Mouse (Mus musculus) gastrocnemius, adult 8-10 months (tissue): ENCODE data around the gene Fam120b. TPM values are rescaled to one million over a fixed set of nuclear protein-coding genes. Genes with fewer than 3 reads are reported as not detected.

Experiments used
- DNase-seq, 2 experiments: peaks; one replicate each; pipeline ENCODE4 v3.0.0; 2022; ENCODE audit warnings: low spot score in 2 of 2
- total RNA-seq, 4 experiments: library from RNA; stranded (reverse); gene quantifications; 2 replicates each; pipeline ENCODE4 v1.2.4; 2022

Fam120b gene
- total RNA-seq, result 10 to 100 TPM in 3 of 4 experiments, 1 to 10 TPM in 1; 9.5 to 12.1 (median 10.5) TPM

DNA sequence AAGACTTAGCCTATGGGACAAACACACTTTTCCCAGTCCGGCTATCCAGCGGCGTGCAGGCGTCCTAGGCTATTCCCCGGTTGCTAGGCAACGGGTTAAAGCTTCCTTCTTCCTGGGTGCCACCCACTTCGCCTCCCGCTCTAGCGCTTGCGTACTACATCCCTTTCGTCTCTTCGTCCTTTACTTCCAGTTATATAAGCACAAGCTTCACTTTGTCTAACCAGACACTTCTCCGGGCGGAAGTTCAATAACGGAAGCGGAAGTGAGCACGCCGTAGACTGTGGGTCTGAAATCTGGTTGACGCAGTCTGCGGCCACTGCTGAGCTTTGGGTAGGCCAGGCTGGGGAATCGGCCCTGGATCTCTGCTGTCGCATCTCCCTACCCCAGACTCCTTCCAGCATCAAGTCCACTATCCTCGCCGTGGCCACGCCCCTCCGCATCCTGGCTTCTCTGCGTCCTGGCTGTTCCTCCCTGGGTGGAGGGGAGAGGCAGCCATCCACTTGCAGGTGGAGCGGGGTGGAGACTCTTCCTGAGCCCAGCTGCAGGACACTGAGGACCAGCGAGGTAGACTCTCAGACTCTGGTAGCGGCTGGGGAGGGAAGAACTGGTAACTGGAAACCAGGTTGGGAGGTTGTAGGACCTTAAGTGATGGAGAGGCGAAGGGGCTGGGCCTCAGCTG lies at the start of gene Fam120b:
Gene Fam120b (plus strand): TSS at position 206 of the 679 bp plus-strand sequence.
- peak; percentile 75 to 90 for DNase-seq

DNA sequence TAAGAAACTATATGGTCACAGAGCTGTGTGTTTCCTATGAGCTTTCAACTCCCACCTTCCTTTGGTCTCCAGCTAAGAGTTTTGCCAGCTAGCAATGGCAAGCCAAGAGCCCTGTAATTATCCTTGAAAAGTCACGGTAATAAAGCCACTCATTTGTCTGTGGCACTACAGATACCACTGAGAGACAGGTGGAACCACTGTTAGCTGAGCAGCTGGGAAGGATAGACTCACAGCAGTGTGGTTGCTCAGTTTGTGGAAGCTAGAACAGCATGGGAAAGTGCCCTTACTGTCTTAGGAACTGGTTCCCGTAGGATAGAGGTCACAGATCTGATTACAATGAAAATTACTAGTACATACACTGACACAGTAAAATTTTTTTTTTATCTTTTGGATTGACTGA lies 45.9 kb upstream of the Fam120b start:
- DNase-seq, result no peak

DNA sequence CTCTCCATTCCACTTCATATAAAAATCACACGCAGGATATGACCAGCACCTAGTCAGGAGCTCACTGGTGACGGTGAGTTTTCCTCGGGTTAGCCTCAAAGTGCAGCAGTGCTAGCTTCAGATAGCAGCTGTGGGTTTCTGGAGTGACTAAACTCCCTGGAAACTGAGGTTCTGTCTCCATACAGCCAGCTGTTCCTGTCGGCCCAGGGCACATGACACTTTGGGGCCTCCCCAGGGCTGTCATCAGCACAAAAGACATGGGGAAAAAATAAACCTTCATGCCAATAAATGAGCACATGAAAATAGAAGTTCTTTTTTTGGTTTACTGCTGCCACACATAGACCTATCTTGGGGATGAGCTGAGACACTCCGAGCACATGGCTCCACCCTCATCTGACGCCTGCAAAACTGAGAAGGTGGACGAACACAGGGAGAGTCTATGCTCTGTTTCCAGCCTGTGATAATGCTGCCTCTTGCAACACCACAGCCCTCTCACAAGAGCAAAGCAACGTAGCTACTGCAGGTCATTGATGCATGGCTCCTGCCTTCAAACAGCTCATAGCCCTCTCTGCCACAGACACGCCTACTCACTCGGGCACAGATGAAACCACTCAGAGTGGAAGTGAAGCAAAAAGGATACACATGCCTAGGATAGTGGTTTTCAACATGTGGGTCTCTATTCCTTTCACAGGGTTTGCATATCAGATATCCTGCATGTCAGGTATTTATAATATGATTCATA lies 43.0 kb upstream of the Fam120b start:
- no peak for DNase-seq

DNA sequence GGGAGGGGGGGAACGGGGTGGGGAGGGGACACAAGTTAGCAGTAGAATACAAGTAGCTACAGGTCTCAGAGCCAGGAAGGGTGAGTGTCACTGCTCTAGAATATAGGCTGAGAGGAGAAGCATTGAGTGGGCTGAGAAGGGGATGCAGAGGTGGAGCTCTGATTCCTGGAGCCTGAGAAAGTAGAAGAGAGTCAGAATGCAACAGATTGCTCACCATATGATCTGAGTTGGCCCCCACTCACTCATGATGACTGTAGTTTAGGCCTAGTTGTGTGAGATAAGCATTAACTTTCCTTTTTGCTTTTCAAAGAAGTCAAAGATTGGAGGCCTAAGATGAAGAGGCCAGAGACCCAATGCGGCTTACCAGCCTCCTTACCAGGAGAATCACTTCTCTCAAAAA lies 42.0 kb upstream of the Fam120b start:
- no peak for DNase-seq

DNA sequence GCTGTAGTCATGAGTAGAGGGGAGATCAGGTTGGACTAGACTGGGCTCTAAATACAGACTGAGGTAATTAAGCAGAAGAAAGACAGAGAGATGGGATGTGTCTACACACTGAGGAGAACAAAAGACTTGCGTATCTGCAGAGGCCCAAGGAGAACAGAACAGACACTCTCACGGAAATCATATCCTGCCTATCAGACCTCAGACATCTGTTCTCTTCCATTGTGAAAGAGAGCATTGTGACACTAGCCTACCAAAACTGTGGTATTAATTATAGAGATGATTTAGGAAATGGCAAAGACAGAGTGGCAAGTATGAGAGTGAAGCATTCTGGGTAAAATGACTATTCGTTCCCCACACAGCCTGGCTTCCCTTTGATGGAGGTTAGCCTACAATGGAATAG lies 40.9 kb upstream of the Fam120b start:
- DNase-seq, result no peak

DNA sequence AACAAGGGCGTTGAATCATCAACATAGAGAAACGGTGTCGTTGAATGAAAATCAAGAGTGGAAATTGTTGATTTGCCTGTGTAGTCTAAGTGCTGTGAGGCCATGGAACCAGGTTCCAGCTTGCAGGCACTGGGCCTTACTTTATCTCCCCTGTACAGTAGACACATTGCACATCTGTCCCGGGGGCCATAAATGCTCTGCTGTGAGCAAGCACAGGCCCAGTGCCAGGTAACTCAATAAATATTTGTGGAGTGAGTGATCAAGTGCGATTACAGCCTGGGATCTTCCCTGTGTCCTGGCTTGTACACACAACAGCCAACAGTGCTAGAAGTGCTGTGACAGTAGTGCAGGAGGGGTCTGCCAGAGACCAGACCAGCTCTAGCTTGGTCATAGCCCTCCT lies 39.5 kb upstream of the Fam120b start:
- no peak for DNase-seq

DNA sequence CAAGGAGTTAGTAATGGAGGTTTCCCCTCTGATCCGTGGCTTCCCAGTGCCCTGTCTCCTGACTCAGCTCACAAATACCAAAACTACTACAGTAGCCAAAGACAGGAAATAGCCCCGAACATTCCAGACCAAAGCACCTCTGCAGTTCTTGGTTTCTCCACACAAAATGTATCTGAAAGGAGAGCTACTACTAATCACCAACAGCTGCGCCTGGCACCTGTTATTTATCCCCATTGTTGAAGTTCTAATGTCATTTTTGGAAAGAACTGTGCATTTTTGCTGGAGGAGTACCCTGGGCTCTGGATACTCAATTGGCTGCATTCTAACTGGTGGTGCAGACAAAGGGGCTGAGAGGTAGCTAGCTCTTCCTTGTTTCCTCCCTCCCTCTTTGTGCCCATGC lies 38.9 kb upstream of the Fam120b start:
- no peak for DNase-seq

DNA sequence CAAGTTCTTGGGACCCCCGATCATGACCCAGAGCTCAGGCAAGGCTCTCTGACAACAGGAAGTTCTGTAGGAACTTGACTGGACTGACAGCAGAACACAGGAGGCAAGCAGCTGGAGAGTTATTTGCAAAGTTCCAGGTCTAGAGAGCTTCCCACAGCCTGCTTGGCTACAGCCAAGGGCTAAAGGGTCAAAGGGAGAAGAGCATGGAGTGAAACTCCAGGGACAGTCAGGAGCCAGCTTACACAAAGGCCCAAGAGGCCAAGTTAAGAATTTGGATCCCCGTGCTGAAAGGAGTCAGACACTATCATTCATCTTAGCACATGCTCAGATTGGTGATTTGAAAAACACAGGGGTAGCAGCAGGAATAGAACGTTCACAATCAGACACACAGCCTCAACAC lies 32.3 kb upstream of the Fam120b start:
- DNase-seq, result no peak

DNA sequence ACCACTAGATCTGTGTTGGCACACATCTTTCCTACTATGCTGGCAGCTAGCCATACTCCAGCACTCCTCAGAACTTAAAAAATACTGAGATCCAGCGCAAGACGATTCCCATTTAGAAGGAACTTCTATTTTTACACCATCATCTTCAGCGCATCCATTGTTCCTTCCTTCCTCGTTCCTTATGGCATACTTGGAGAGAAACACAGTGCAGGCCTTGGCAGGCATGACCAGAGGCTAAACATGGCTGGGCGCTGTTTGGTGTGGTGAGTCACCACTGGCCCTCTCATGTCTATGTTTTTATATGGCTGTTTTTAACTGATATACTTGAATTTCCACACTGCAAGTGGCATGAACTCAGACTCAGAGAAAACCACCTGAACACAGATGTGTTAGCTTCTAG lies 30.4 kb upstream of the Fam120b start:
- peak in 1 of 2 experiments; percentile 10 for DNase-seq

DNA sequence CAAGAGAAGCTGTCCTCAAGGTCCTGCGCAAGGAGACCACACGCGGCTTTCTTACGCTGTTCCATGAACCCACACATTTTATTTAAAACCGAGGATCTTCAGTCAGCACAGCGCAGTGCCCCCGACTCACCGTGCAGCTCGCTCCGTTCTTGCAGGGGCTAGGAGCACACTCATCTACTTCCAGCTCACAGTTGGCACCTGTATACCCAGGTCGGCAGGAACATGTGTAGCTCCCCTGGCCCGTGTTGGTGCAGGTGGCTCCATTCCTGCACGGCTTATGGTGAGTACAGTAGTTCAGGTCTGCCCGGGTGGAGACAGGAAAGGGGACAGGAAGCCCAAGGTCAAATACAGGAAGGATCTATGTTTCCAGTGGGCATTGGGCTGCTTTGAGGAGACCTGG lies 25.6 kb upstream of the Fam120b start:
- DNase-seq, result no peak

DNA sequence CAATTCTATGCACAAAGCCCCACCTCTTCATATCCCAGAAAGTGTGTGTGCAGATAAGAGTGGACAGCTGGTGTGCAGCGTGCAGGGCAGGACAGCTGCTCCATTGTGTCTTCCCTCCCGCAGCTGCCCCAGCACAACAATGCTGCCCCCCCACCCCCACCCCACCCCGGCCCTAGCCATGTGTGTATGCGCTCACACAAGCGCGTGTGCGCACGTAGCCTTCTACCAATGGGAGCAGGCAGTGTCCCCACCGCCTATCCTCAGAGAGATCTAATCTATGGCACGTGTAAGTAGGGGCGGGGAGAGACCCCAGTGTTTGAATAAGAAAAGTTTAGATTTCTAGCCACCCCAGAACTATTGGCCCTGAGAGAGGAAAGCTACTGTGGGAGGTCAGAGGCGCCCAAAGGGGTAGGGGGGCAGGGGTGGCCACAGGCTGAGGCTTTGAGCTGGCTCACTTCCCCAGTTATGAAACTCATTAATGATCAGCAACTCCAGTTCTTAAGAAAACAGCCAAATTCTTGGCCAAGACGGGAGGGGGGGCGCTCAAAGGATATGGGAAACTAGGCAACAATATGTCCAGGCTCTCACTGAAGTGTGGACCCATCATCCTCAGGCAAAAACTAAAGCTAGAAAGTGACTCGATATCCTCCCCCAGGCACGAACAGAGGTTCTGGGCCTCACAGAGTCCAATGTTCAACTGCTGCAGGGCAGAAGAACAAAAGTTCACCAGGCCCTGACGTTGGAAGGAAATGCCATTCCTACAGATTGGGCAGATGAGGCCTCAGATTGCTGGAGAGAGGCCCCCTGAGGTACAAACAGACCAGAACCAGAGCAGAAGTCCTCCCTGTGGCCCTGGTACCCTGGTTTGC lies 23.8 kb upstream of the Fam120b start:
- no peak for DNase-seq

DNA sequence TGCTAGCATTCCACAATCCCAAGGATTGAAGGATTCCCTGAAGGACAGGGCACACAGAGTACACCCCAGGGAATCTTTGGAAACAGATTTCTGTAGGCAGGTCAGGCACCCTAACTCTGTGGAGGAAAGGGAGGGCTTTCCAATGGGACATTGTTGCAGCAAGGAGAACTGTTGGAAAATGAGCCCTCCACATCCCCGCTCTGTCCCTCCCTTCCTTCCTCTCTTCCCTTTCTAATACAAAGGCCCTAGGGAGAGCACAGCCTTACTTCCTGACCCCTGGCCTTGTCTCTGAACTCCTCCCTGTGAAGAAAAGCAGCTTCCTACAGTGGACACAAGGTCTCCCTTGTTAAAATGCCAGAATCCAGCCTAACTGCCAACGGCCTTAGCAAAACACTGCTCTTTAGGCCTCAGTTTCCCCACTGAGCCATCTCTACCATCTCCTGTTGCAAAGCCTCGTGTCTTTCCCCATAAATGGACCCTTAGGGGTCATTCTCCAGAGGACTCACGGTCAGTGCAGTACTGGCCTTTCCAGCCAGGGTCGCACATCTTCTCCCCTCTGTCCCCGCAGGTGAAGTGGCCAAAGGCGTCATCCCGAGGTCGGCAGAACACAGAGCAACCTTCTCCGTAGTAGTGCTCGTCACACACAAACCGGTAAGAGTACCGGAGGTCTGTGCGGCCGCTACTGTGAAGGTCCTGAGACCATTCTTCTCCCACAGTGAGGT lies 22.9 kb upstream of the Fam120b start:
- DNase-seq, result no peak

DNA sequence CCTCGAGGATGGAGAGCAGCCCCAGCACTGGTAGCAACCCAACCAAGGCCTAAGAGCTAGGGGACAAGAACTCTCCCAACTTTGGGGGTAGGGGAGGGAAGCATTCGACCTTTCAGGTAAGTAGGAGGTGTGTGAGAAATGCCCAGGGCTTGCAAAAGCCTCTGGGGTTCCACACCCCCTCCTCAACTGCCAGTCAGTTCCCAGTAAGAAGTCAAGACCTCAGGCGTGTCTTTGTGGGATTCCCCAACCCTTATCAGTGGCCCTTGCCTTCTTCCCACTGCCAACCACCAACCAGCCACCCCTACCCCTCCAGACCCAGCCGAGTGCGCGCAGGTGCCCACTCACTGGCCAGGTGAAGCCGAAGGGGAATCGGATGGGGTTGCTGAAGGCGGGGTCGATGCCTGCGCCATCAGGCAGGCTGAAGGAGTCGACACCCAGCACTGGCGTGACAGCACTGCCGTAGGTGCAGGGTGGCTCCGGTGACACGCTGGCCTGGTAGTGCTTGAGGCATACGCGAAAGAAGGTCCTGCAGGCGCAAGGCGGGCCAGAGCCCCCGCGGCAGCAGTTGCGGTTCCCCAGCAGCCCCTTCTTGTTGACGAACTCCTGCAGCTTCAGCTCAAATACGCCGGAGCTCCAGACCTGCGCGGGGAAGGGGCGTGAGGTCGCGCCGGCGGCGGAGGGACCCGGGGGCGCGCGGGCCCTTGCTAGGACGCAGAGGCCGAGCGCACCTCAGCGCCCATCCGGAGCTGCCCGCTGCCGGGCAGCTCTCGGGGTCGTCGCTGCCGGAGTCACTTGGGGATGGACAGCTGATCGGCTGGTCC lies 21.5 kb upstream of the Fam120b start:
- DNase-seq, result peak in 1 of 2 experiments; percentile 7

DNA sequence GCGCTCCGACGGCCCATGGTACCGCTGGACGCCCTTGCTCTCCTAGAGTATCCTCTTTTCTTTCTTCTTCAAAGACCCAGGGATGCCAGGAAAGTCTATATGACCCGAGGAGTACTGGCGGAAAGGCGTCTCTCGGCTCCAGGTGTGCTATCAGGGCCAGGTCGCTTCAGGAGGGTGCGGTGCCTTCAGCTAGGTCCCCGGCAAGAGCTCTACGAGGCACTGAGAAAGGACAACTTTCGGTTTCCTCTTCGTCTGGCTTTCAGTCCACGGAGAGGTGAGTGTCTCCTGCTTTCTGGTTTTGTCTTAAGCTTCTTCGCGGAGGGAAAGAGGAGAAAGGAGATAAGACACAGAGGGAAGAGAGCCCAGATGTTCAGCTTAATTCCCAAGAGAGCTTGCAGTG lies 20.8 kb upstream of the Fam120b start:
- no peak for DNase-seq

DNA sequence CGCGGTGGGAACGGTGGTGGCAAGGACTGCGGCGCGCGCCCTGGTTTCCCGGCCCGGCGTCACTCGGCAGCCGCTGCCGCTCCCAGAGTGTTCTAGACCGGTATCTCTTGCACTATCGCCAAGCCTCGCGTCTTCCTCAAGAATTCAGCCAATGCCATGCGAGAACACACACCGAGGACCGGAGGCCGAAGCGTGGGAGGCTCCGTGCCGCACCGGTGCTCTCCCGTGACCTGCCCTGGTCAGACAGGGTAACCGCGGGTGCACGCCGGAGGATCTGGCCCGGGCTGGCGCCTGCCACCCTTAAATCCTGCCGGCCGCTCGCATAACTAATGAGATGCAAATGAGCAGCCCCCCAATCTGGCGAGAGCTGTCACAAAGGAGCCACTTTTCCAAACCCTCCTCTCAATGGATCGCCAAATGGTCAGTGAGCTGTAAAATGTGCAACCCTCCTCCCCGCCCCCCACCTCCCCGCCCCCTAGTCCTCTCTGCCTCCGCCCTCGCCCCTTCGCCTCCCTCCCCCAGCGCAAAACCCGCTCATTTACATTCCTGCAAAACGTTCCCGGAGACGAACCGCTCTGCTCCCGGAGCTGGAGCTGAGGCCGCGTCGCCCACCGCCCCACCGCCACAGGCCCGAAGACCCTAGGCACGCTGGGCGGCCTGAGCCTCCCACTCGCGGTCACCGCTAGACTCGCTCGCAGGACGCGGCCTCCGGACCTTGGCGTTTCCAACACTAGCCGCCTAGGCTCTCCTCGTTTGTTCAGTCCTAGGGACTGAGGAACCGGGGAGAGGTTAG lies 20.1 kb upstream of the Fam120b start:
- peak; percentile 29 to 50 for DNase-seq

DNA sequence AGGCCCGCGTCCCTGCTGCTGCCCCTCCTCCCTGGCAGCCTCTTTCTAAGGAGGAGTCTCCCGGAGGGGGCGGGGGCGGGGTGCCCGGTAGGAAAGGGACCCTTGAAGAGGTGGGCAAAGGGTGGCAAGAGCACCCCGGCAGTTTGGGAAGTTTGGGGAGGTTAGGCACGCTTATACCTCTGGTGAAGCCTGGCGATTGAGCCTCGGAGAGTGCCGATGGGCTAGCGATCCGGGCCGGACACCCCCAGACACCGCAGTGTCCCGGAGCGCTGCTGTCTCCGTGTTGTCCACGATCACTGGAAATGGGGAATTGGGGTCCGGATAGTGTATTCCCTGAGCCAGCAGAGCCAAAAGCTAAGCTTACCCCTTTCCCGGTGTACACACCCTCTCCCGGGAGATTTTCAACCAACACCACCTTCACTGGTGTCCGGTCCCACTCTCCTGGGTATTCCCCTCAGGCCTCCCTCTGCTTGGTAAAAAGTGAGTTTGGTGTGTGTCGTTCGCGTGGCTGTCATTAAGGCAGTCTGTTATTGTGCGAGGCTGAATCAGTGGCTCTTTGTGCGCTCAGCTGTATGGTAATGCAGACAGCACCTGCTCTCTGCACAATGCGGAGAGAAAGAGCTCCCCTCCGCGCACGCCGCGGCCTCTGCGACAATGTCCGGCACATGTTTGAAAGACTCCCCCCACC lies 19.4 kb upstream of the Fam120b start, which contains the start of gene Dll1:
Gene Dll1 (minus strand): TSS at position 379 of the 688 bp plus-strand sequence.
- peak in 1 of 2 experiments; percentile 4 for DNase-seq

DNA sequence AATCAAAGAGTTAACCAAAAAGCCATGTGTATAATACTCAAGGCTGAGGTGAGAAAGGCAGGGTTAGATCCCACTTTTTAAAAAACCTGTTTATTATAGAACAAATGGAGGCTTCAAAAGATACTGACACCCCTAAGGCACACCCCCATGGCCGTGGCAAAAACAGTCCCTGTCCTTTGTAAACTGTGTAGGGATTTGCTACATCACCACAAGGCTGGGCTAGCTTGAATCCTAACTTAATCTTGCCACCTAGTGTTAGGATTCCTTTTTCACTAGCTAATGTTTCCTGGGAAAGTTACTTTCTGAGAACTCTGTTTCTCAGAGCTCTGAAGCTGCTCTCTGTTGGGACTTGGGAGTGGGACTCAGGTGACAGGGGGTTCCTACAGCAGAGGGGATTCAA lies 18.1 kb upstream of the Fam120b start:
- peak in 1 of 2 experiments; percentile 8 for DNase-seq

DNA sequence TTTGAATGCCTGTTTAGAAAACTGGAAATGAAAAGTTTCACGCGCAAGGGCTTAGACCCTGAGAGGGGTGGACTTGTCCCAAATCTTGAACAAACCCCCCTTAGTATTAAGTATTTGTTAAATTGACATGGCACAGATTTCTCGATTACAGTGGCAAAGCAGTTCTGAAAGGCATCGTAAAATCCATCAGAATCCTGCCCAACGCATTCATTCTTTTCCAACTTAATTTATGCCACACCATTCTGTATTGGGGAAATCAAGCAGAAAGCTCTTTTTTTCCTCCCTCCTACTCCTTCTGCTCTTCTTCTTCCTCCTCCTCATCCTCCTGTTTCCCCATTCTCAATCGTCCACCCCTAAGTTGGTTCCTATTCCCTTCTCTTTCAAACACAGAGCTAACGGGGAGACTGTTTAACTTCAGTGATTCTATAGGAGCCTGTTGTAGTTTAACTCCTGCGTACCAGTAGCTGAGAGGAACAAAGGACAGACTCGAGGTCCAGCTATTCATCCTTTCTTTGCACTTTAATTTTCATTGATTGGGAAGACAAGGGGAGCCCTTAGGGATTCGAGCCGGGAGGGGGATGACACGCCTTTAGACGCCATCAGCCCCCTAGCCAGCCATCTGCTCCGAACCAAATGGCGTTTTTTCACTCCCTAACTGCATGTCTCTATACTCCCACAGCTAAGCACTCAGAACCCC lies 17.4 kb upstream of the Fam120b start:
- DNase-seq, result no peak
